Mouse (Mus musculus): ENCODE measurements around the gene Prpf38b. TPM values are rescaled to one million over a fixed set of nuclear protein-coding genes. Genes with fewer than 3 reads are reported as not detected.
"Not testable (repeated sequence)": the region's sequence is repeated elsewhere in the genome, so short reads cannot be mapped to it uniquely, and the experiment has no call there.

Prpf38b gene
- total RNA-seq, 1 experiment from 2014 or later = 72.4 TPM

GRCm38 (mm10) chr3:108900681-108901080, 10.8 kb downstream of the Prpf38b start:
- no peak for DNase-seq

- DNase-seq = no peak
Measured at GRCm38 (mm10) chr3:108900147-108900546, 11.4 kb downstream of the Prpf38b start.

GRCm38 (mm10) chr3:108898640-108899039, 12.9 kb downstream of the Prpf38b start:
- no peak for DNase-seq

- no peak for DNase-seq
Measured at GRCm38 (mm10) chr3:108892914-108893313, 18.6 kb downstream of the Prpf38b start.

DNA sequence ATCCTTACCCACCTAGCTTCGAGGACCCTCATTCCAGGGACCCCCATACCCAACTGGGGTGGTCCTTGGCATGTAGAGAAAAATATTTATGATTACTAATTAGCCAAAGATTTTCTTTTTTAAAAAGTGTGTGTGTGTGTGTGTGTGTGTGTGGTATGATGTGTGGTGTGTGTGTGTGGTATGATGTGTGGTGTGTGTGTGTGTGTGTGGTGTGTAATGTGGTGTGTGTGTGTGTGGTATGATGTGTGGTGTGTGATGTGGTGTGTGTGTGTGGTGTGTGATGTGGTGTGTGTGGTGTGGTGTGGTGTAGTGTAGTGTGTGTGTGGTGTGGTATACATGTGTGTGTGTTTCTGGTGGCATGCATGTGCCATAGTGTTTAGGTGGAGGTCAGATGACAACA, 19.4 kb downstream of the Prpf38b start:
- DNase-seq = no peak

- no peak for DNase-seq
Measured at GRCm38 (mm10) chr3:108889908-108890307, 21.6 kb downstream of the Prpf38b start, which contains the start of gene Fndc7. Fndc7 (minus strand) TSS chr3:108890008.

GRCm38 (mm10) chr3:108887618-108887975, 23.9 kb downstream of the Prpf38b start:
- DNase-seq = no peak

GRCm38 (mm10) chr3:108886934-108887617, 24.5 kb downstream of the Prpf38b start:
- DNase-seq = no peak

DNA sequence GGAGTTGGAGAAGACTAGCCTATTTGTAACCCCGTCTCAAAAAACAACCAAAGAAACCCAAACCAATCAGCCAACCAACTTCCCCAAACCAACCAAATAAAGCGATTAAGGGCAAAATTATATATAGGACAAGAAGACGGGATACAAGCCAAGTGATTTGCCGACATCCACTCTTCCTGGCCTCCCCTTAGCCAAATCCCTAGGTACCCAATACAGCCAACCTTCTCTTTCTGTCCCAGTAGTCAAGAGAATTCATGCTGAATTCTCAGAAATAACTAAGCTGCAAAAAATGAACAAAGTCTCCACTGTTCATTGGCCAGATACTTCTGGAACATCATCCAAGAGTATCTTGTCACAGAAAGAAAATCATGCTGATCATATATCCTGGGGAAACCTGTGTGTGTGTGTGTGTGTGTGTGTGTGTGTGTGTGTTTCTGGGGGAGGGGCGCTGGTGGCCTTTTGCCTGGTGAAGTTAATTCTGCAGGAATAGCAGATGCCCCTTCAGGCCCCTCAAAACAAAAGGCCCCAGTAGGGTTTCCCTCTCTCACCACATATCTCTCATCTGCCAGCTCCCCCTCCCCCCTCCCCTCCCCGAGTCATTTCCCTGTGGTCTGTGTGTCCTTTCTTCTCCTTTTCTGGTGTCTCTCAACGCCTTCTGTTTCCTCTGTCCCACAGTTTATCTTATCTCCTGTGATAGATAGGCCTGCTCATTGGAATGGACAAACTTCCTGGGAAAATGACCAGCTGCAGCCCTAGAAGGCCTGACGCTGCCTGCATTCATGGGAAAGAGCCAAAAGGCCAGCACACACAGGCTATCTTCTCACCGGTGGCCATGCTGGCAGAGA, 25.6 kb downstream of the Prpf38b start:
- DNase-seq = no peak

- no peak for DNase-seq
Measured at GRCm38 (mm10) chr3:108884706-108885289, 26.7 kb downstream of the Prpf38b start.

DNA sequence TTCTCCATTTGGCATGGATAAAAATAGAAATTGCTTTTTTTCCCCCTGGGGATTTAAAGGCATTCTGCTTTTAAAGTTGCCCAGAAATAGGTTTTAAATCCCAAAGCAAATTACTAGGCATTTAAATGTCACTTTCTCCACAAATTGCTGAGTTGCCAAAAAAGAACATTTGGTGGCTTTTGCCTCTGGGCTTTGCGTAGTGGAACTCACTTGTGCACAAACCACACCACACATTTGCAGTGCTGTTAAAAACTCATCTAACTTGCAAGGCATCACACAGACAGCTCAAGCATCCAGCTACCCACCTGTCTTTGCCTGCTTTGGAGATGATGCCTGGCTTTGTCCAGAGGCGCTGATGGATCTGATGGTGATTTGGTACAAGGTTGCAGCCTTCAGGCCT, 28.5 kb downstream of the Prpf38b start:
- DNase-seq = no peak

GRCm38 (mm10) chr3:108881873-108882272, 29.7 kb downstream of the Prpf38b start:
- not testable (repeated sequence) for DNase-seq

DNA sequence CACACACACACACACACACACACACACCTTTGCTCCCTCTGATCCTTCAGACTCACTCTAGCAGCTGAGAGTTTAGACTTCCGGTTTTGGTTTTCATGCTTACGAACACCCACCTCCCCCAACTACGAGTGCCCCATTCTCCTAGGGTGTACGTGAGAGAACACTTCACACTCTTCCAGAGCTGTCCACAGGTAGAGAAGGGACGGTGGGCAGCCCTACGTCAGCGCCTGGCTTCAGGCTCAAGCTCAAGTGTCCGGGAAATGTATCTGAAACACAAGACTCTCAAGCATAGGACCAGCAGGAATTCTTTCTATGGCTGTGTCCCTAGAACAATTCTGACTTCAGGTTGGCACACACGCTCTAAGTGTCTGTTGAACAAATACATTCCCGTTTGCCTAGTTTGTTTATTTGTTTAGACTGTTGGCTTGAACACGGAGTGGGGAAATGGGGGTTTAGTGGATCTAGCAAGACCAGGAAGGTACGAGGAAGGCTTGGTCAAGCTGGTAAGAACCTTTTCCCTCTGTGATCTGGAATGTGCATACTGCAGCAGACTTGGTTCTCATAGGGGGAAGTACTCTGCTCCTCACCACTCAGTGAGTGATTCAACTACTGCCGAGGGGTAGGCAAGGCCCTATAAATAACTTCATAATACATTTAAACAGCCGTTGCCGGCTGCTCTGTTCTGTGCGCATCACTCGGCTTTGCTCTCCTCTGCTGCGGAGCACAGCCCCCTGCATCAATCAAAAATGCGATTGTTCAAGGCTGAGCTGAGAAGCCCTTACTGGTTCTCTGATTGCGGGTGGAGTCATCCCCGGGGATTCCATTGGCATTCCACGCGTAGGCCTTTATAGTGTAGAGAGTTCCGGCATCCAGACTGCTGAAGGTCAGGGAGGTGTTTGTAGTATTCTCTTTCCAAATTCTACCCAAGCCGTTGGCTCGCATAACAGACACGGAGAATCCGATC, 30.7 kb downstream of the Prpf38b start:
- peak; percentile 81 for DNase-seq

DNA sequence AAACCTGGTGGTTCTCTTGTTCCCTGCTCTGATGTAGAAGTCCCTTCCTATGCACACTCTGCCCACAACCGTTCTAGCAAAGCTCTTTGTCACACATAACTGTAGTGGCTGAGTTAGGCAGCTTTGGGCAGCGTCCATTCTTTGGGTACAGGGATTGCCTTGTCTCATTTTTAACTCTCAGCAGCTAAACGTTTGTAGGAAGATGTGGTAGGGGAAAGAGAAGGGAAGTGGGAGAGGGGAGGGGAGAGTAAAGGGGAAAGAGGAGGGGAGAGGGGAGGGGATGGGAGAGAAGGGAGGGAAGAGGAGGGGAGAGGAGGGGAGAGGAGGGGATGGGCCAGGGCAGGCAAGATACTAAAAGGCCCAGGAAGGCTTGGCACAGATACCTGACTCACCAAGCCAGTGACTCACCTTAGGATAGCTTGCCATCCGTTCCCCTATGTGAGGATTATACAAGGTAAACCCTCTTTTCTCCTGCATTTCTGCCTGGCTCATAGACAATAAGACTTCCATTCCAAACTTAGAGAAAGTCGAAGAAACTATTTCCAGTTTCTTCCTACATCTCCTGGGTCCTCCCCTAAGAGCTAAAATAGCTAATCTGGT, 31.6 kb downstream of the Prpf38b start:
- no peak for DNase-seq

DNA sequence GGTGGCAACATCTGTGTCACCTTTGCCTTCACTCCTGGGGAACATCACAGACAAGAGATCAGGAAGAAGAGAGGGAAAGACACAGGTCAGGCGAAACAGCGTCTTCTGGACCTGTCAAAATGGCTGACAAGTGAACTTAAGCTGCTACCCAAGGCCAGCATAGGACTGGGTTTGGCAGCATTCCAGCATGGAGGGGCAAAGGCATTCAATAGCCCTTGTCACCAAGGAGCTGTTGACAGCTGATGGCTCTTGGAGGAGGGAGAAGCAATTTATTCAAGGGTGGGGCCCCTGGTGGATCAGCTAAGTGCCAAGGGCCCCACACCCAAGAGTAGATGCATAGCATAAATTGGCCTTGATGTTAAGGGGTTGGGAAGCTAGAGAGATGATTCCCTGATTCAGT, 32.4 kb downstream of the Prpf38b start:
- DNase-seq = peak; percentile 38

GRCm38 (mm10) chr3:108870631-108871030, 40.9 kb downstream of the Prpf38b start:
- peak; percentile 69 for DNase-seq

DNA sequence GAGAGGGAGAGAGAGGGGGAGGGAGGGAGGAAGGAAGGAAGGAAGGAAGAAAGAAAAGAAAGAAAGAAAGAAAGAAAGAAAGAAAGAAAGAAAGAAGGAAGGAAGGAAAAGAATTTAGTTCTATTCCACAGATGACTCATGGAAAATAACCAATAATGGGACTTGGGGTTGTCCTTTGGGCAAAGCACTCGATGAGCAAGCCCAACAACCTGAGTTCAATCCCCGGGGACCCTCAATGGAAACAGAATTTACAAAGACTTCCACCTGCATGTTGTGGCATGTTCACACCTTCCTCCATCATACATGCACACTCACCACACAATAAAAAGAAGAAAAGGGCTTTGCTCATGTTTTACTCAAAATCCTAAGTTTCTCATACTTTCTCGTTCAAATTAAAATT, 44.1 kb downstream of the Prpf38b start:
- DNase-seq = no peak

- DNase-seq = no peak
Measured at GRCm38 (mm10) chr3:108865676-108866075, 45.9 kb downstream of the Prpf38b start.

DNA sequence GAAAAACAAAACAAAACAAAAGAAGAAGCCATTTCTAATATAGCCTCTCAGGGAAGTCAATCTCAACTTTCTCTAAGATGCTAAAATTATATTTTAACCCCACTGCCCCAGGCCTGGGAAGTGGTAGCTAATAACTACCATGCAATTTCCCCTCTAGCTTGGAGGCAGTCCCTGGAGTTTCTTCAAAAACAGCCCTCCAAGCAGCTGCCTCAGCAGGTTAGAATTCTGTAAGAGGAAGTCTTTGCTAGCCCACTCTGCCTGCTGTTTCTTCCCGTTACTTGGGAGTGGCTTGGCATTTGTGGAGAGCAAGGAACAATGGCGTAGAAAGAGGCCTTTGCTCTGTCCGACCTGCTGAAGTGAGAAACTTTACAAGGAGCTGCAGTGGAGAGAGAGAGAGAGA, 46.4 kb downstream of the Prpf38b start:
- no peak for DNase-seq

GRCm38 (mm10) chr3:108863091-108863490, 48.4 kb downstream of the Prpf38b start:
- no peak for DNase-seq

DNA sequence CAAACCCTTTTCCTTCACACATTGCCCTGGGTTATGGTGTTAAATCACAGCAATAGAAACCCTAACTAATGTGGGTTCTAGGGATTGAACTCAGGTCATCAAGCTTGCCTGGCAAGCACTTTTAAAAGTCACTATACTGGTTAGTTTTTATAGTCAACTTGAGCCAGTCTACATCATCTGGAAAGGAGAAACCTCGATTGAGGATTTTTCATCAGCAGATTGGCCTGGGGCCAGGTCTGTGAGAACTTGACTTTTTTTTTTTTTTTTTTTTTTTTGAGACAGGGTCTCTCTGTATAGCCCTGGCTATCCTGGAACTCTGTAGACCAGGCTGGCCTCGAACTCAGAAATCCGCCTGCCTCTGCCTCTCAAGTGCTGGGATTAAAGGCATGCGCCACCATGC, 49.2 kb downstream of the Prpf38b start:
- not testable (repeated sequence) for DNase-seq

DNA sequence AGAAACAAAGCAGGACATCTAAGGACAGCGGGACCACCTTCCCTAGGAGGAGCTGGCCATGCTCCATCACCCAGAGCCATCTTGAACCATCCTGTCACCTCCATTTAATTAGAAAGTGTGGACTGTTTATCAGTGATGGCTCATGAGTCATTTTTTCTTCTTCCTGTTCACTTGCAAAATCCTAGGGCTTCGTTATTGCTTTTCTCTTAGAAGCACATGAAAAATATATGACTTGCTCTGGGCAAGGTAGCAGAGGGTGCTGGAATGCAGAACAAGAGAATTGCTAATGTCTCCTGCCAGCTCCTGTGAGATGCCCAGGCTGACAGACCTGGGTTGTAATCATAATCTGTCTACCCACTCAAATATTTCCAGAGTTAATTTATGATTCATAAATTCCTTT, 50.7 kb downstream of the Prpf38b start:
- no peak for DNase-seq

Measured in adrenal gland, postnatal 14 days (tissue).